Mouse (Mus musculus): ENCODE data around the gene Csnk2a1. TPM values are rescaled to one million over a fixed set of nuclear protein-coding genes. Genes with fewer than 3 reads are reported as not detected.

Gene Csnk2a1
- polyA plus RNA-seq (2012; fragmentation: generic; extraction: Trizol): 47.5 TPM

GRCm38 (mm10) chr2:152226248-152227050, at the start of gene Csnk2a1:
Gene Csnk2a1, plus strand, starts transcription at chr2:152226839.
- Histone ChIP-seq H3K4me2 (ENCODE audit: low read depth) (peak within 1 kb of the TSS; percentile 79), H3ac (ENCODE audit: control insufficient read depth, insufficient read length) (peak within 1 kb of the TSS; percentile 75), H3K36me3 (ENCODE audit: control insufficient read depth, insufficient read depth) (no peaks in the 10 kb centered on the region), H3K27me3 (ENCODE audit: control insufficient read depth, insufficient read depth, insufficient read length) (no peaks in the 10 kb centered on the region), H3K79me2 (ENCODE audit: control insufficient read depth, insufficient read depth) (peaks cover 44% of the 10 kb centered on the region), H3K4me3 (peak within 1 kb of the TSS; percentile 79)
- TF ChIP-seq TCF3 (IDR thresholded peaks at IDR 0.05; ENCODE audit: insufficient read length, low read depth) (no peak), REST (IDR thresholded peaks at IDR 0.05; ENCODE audit: insufficient read depth, insufficient read length) (no peak), TCF12 (IDR thresholded peaks at IDR 0.05; ENCODE audit: insufficient read depth, poor library complexity, severe bottlenecking) (no peak), MYOD1 (IDR thresholded peaks at IDR 0.05; ENCODE audit: control insufficient read depth in 1 of 3, insufficient read length in 2 of 3, low read depth in 2 of 3) (no peak), MAX (IDR thresholded peaks at IDR 0.05; ENCODE audit: low read depth) (peak; percentile 17), E2F4 (IDR thresholded peaks at IDR 0.05; ENCODE audit: insufficient read depth) (no peak), POLR2A (IDR thresholded peaks at IDR 0.05; ENCODE audit: insufficient read length, low read depth) (peak; percentile 72), MYOG (IDR thresholded peaks at IDR 0.05; ENCODE audit: control insufficient read depth in 1 of 3, insufficient read depth in 1 of 3, insufficient read length in 2 of 3, low read depth in 2 of 3) (peak in 2 of 3 experiments; percentile 3 to 23), USF1 (IDR thresholded peaks at IDR 0.05; ENCODE audit: low read depth) (no peak), POLR2AphosphoS2 (IDR thresholded peaks at IDR 0.05; ENCODE audit: insufficient read length, low read depth) (peak; percentile 64), SRF (IDR thresholded peaks at IDR 0.05; ENCODE audit: control insufficient read depth, insufficient read length, low read depth) (peak; percentile 53), CEBPB (IDR thresholded peaks at IDR 0.05; ENCODE audit: insufficient read depth, poor library complexity, severe bottlenecking) (no peak)

DNA sequence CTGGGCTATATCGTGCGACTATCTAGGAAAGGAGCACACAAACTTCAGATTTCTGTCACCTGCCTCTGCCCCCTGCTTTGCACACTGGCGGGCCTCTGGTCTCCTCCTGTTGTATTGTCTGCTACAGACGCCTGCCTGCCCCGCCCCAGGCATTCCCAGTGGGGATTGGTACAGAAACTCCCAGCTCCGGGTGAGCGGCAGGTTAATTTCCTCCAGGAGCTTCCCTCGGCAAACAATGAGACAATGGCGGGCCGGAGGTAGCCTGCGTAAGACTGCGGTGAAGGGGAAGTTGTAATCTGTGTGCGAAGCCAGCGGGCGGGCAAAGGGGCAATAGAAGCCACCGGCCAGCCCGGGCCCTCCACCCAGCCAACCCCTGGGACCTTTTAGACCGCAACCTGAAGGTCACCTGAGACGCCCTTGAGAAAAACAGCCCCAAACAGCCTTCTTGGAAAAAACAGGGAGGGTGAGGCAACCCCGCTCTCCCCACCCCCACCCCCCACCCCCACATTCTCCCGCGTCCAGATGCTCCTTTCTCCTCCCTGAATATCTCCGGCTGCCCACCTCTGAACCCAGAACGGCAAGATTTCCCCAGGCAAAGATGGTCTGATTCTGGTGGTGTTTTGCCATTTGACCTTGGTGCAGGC, 49.4 kb upstream of the Csnk2a1 start:
- Histone ChIP-seq H3K27me3 (ENCODE audit: control insufficient read depth, insufficient read depth, insufficient read length) (peaks cover 10% of the 10 kb centered on the region), H3K4me3 (no peak overlapping the region), H3K79me2 (ENCODE audit: control insufficient read depth, insufficient read depth) (no peaks in the 10 kb centered on the region), H3ac (ENCODE audit: control insufficient read depth, insufficient read length) (no peak overlapping the region), H3K36me3 (ENCODE audit: control insufficient read depth, insufficient read depth) (no peaks in the 10 kb centered on the region), H3K4me2 (ENCODE audit: low read depth) (no peak overlapping the region)
- no peak for TF ChIP-seq TCF3 (IDR thresholded peaks at IDR 0.05; ENCODE audit: insufficient read length, low read depth)
- TF ChIP-seq SRF (IDR thresholded peaks at IDR 0.05; ENCODE audit: control insufficient read depth, insufficient read length, low read depth): no peak
- TF ChIP-seq TCF12 (IDR thresholded peaks at IDR 0.05; ENCODE audit: insufficient read depth, poor library complexity, severe bottlenecking): no peak
- no peak for TF ChIP-seq REST (IDR thresholded peaks at IDR 0.05; ENCODE audit: insufficient read depth, insufficient read length)
- no peak for TF ChIP-seq MYOG (IDR thresholded peaks at IDR 0.05; ENCODE audit: control insufficient read depth in 1 of 3, insufficient read depth in 1 of 3, insufficient read length in 2 of 3, low read depth in 2 of 3)
- TF ChIP-seq E2F4 (IDR thresholded peaks at IDR 0.05; ENCODE audit: insufficient read depth): no peak
- no peak for TF ChIP-seq MYOD1 (IDR thresholded peaks at IDR 0.05; ENCODE audit: control insufficient read depth in 1 of 3, insufficient read length in 2 of 3, low read depth in 2 of 3)
- TF ChIP-seq POLR2A (IDR thresholded peaks at IDR 0.05; ENCODE audit: insufficient read length, low read depth): no peak
- no peak for TF ChIP-seq MAX (IDR thresholded peaks at IDR 0.05; ENCODE audit: low read depth)

DNA sequence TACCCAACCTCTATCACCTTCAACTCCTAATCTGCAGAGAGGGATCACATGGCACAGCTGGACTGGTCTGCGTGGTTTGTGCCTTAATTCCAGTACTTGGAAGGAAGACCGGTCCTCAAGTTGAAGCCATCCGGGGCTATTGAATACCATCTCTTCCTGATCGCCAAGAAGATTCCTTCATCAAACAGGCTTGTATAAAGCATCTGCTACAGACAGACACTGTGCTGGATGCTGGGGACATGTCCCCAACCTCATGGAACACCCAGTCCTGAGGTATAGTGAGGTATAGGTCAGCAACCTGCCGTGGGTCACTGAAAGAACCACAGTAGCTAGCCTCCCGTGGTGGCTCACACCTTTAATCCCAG, 48.9 kb upstream of the Csnk2a1 start:
- H3K79me2 ChIP-seq (ENCODE audit: control insufficient read depth, insufficient read depth): no peaks in the 10 kb centered on the region
- no peak overlapping the region for H3K4me3 ChIP-seq
- no peaks in the 10 kb centered on the region for H3K36me3 ChIP-seq (ENCODE audit: control insufficient read depth, insufficient read depth)
- H3ac ChIP-seq (ENCODE audit: control insufficient read depth, insufficient read length): no peak overlapping the region
- H3K27me3 ChIP-seq (ENCODE audit: control insufficient read depth, insufficient read depth, insufficient read length): peaks cover 5% of the 10 kb centered on the region
- no peak overlapping the region for H3K4me2 ChIP-seq (ENCODE audit: low read depth)
- TF ChIP-seq E2F4 (IDR thresholded peaks at IDR 0.05; ENCODE audit: insufficient read depth) (no peak), CEBPB (IDR thresholded peaks at IDR 0.05; ENCODE audit: insufficient read depth, poor library complexity, severe bottlenecking) (no peak), MYOD1 (IDR thresholded peaks at IDR 0.05; ENCODE audit: control insufficient read depth in 1 of 3, insufficient read length in 2 of 3, low read depth in 2 of 3) (no peak), TCF3 (IDR thresholded peaks at IDR 0.05; ENCODE audit: insufficient read length, low read depth) (no peak)

GRCm38 (mm10) chr2:152178345-152178744, 48.3 kb upstream of the Csnk2a1 start:
- TF ChIP-seq SRF (IDR thresholded peaks at IDR 0.05; ENCODE audit: control insufficient read depth, insufficient read length, low read depth): no peak
- TF ChIP-seq TCF3 (IDR thresholded peaks at IDR 0.05; ENCODE audit: insufficient read length, low read depth): no peak
- TF ChIP-seq POLR2AphosphoS2 (IDR thresholded peaks at IDR 0.05; ENCODE audit: insufficient read length, low read depth): no peak
- no peak for TF ChIP-seq TCF12 (IDR thresholded peaks at IDR 0.05; ENCODE audit: insufficient read depth, poor library complexity, severe bottlenecking)
- no peak for TF ChIP-seq MYOG (IDR thresholded peaks at IDR 0.05; ENCODE audit: control insufficient read depth in 1 of 3, insufficient read depth in 1 of 3, insufficient read length in 2 of 3, low read depth in 2 of 3)
- no peak for TF ChIP-seq USF1 (IDR thresholded peaks at IDR 0.05; ENCODE audit: low read depth)
- no peak for TF ChIP-seq E2F4 (IDR thresholded peaks at IDR 0.05; ENCODE audit: insufficient read depth)
- Histone ChIP-seq H3K79me2 (ENCODE audit: control insufficient read depth, insufficient read depth) (no peaks in the 10 kb centered on the region), H3ac (ENCODE audit: control insufficient read depth, insufficient read length) (no peak overlapping the region)

More at GRCm38 (mm10) chr2:152178345-152178744, 48.3 kb upstream of the Csnk2a1 start:
- Histone ChIP-seq H3K36me3 (ENCODE audit: control insufficient read depth, insufficient read depth) (no peaks in the 10 kb centered on the region), H3K4me2 (ENCODE audit: low read depth) (no peak overlapping the region), H3K27me3 (ENCODE audit: control insufficient read depth, insufficient read depth, insufficient read length) (no peaks in the 10 kb centered on the region), H3K4me3 (no peak overlapping the region)
